Mouse (Mus musculus) yolk sac, embryonic 10.5 days (tissue): ENCODE measurements around the gene Kcnd2.
"Not testable (repeated sequence)": the region's sequence is repeated elsewhere in the genome, so short reads cannot be mapped to it uniquely, and the experiment has no call there.

Experiments
- DNase-seq: peaks from one replicate; pipeline ENCODE4 v3.0.0-alpha.2; 2017; ENCODE audit warnings: low spot score

Kcnd2 gene

GRCm38 (mm10) chr6:21215491-21216191, at the start of gene Kcnd2:
TSS of gene Kcnd2 (plus strand) at chr6:21215503.
- no peak for DNase-seq

GRCm38 (mm10) chr6:21166611-21167010, 48.7 kb upstream of the Kcnd2 start:
- DNase-seq: no peak

DNA sequence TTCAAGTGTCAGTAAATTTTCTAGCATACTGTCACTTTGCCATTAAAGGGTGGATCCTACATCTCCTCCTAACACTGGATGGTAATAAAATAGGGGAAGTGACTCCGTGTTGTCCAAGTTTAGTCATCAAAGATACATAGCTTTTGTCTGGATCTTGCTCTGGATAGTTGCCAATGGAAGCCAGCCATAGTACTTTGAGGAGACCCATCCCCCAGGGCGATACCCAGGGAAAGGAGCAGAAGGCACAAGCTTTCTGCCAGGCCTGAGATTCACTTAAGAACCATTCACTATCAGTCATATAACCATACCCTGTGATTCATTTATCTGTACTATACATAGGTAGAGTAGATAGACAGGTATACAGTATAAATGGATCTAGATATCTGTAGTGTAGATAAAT, 20.0 kb upstream of the Kcnd2 start:
- no peak for DNase-seq

GRCm38 (mm10) chr6:21213865-21214672, 1.2 kb upstream of the Kcnd2 start:
- peak; percentile 32 for DNase-seq

DNA sequence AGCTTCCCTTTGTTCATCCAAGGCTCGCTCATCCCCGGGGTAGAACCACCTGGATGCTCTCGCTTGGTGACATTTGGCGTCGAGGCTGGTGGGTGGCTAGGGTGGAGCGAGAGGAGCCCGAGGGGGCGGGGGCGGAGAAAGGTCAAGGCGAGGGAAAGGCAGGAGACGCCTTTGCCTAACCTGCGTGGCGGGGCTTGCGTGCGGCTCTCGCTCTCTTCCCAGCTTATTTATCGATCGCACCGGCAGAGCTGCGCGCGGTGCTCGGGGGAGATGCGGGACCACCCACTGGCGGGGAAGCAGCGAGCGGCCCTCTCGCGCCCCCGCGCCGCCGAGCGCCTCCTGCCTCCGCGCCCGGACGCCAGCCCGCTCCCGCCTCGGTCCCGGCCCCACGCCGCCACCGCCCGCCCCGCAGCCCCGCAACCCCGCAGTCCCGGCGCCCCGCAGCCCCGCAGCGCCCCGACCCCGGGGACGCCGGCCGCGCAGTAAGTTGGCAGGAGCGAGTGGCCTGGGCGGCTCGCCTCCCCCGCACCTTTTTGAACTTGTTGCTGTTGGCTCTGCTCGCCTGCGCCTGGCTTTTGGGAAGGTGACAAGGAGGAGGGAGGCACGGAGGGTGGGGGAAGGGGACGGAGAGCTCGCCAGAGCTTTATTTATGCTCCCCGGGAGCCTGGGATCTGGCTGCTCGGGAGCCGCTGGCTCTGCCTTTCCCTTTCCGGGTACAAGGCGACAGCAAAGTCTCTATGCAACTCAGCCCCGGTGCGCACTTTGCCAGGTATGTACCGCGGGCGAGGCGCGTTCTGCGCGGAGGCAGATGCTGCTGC, 421 bp upstream of the Kcnd2 start:
- DNase-seq: peak; percentile 20

DNA sequence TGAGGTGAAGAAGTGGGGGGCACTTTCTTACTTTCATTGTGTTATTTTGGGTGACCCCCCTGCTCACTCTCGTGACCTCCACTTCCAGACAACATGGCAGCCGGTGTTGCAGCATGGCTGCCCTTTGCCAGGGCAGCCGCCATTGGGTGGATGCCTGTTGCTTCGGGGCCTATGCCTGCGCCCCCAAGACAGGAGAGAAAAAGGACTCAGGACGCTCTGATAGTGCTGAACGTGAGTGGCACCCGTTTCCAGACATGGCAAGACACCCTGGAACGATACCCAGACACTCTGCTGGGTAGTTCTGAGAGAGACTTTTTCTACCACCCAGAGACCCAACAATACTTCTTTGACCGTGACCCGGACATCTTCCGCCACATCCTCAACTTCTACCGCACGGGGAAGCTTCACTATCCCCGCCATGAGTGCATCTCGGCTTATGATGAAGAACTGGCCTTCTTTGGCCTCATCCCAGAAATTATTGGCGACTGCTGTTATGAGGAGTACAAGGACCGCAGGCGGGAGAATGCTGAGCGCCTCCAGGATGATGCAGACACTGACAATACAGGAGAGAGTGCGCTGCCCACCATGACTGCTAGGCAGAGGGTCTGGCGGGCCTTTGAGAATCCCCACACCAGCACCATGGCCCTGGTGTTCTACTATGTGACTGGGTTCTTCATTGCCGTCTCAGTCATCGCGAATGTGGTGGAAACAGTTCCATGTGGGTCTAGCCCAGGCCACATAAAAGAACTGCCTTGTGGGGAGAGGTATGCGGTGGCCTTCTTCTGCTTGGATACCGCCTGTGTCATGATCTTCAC, 1.1 kb downstream of the Kcnd2 start:
- DNase-seq: no peak

DNA sequence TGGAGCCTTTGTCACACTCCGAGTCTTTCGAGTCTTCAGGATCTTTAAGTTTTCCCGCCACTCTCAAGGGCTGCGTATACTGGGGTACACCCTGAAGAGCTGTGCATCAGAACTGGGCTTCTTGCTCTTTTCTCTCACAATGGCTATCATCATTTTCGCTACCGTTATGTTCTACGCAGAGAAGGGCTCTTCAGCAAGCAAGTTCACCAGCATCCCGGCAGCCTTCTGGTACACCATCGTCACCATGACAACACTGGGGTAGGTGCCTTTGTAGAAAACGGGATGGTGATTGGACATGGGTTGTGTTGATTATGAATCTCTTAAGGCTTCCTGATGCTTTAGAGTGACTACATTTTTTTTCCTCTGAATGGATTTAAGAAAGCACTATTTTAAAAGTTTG, 1.9 kb downstream of the Kcnd2 start:
- DNase-seq: no peak

GRCm38 (mm10) chr6:21226124-21226523, 10.8 kb downstream of the Kcnd2 start:
- no peak for DNase-seq

DNA sequence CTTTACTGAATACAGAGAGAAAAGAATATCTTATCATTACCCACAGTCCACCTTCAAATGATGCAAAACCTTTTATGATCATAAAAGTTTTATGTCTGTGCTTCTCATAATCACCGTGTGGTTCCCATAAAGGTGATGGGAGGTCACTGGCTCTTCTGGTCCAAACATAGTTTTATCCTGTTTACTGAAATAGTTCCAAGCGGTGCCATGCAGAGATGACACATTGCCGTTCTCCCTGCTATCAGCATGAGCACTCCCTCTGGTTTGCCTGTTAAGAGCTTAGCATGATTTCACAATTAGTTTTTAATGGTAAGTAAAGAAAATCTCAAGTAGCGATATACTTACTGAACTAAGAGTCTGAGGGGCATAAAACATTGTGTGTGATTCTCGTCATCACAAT, 43.7 kb downstream of the Kcnd2 start:
- DNase-seq: no peak

- DNase-seq: no peak
These were observed 52.6 kb downstream of the Kcnd2 start for GRCm38 (mm10) chr6:21267897-21268296.

DNA sequence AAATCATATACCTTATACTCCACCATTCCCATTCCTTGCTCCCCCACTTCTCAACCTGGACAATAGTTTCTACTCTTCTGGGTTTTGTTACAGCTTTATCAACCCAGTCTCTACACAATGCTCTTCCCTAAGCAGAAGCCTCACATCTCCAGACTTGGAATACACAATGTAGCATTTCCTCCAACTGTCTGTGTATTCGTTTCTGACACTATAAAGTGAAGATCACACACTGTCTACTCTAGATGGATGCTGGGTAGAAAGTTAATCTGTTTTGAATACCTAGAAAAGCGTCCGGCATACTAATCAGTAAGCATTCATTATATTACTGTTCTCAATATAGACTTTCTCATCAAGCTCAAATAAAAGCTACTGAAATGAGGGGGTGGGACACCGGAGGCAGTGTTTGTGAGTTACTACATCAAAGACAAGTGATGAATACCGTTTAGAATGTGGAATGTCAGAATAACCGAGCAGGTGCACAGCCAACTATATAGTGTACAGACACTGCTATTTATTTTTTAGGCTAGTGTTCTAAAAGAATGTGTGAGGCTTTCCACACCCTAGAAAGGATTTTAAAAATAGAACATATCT, 62.1 kb downstream of the Kcnd2 start:
- no peak for DNase-seq

DNA sequence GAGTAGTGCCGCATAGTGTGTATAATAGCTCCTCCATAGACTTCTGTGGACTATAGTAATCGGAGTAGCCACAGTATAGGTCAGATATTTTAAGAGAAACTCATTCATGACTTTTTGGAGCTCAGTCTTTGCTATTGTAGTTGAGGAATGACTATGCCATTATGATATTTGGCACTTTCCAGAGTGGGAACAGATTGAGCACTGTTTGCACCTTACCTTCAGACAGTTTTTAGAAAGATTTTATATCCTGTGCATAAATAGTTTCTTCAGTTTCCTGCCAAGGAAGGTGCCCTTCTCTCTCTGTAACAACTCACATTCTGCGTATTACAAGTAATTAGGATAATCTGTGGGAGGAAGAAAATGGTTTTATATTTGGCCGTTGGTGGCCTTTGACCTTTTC, 89.6 kb downstream of the Kcnd2 start:
- no peak for DNase-seq

- no peak for DNase-seq
These were observed 94.9 kb downstream of the Kcnd2 start for GRCm38 (mm10) chr6:21310159-21310558.

- no peak for DNase-seq
These were observed 106.1 kb downstream of the Kcnd2 start for GRCm38 (mm10) chr6:21321407-21321806.

GRCm38 (mm10) chr6:21322211-21322610, 106.9 kb downstream of the Kcnd2 start:
- DNase-seq: no peak

- DNase-seq: no peak
These were observed 109.9 kb downstream of the Kcnd2 start for GRCm38 (mm10) chr6:21325251-21325650.

- no peak for DNase-seq
These were observed 111.9 kb downstream of the Kcnd2 start for GRCm38 (mm10) chr6:21327081-21327737.

DNA sequence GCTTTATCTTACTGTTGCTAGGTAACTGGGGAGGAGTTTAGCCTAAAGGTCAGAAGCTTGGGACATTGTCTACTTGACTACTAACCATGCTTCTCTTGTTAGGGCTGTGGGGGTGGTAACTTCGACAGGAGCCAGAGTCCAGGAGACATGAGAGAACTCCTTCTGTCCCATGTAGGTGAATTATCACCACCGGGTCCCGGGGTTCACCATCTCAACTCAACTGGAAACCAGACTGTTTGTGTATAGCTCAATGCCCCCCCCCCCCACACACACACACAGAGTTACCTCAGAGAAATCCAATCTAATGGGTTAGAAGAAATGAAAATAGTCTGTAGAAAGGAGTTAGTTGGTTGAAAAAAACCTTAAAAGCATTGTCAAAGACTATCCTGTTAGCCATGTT, 170.0 kb downstream of the Kcnd2 start:
- not testable (repeated sequence) for DNase-seq

GRCm38 (mm10) chr6:21391776-21392175, 176.5 kb downstream of the Kcnd2 start:
- DNase-seq: no peak

DNA sequence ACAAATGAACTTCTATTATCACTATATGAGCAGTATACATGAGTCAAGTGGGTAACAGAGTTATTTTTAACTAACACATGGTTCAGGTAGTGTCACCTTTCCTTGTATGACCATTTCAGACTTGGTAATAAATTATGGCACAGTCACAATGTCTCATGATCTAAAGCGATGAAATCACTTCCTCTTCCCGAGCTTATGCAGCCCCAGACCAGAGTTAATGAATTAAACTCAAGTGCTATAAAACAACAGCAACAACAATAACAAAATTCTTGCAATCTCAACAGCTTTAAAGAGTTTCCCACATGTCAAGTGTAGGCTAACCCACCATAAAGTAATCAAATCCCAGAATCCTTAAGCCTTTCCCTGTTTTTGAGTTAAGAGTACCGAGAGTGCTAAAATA, 198.4 kb downstream of the Kcnd2 start:
- DNase-seq: no peak

- no peak for DNase-seq
These were observed 202.9 kb downstream of the Kcnd2 start for GRCm38 (mm10) chr6:21418246-21418645.
